Mouse (Mus musculus) CD4-positive naive resting alpha-beta T cell, adult 76 days (primary cell): Measurements from ENCODE around the gene Vmn2r35. TPM values are rescaled to one million over a fixed set of nuclear protein-coding genes. Genes with fewer than 3 reads are reported as not detected.

Experiments used
- total RNA-seq: library from RNA; stranded (reverse); gene quantifications from one replicate; pipeline ENCODE4 v1.2.4, GENCODE M21; 2023

Vmn2r35 gene
- not detected for total RNA-seq

DNA sequence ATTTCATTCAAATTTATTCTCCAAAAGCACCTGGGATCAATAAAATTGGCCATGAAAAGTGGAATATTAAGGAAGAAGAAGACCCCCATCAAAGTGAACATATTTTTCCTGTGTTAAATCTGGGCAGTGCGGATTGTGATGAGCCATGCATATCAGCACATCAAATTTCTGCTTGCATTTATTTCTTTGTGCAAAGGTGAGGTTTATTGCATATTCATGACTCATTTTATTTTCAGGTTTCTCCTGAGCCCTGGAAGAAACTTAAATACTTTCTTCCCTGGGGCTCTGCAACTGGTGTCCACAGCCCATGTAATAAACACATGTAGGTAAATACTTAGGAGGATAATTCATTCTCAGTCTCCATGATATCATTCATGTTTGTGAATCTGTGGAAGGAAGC lies at the start of gene Vmn2r35:
TSS of gene Vmn2r35 (minus strand) at position 101 of the 400 bp plus-strand sequence.

Other genes with a start within 250 kb of the Vmn2r35 start
- gene Vmn2r34, start 130.4 kb downstream of the Vmn2r35 start, total RNA-seq, result not detected
- not detected for gene Vmn2r36, start 82.6 kb upstream of the Vmn2r35 start, total RNA-seq